Mouse (Mus musculus) left cerebral cortex, postnatal 36 days (tissue): ENCODE measurements around the gene Satb1. TPM values are rescaled to one million over a fixed set of nuclear protein-coding genes. Genes with fewer than 3 reads are reported as not detected.

ENCODE experiments used
- DNase-seq, 2 experiments: peaks; one replicate each; pipeline ENCODE4 v3.0.0; 2021 to 2022; ENCODE audit warnings: low spot score in 2 of 2, mixed read lengths in 1 of 2
- intact Hi-C: fragments of 180-260 bp; cut with DNase I; formaldehyde crosslinking; loops from one replicate; pipeline ENCODE4 v1.15.1; 2025
- total RNA-seq, 2 experiments: library from RNA; stranded (reverse); gene quantifications; 2 replicates each; pipeline ENCODE4 v1.2.3; 2021

The Satb1 gene
- total RNA-seq, 2 experiments from 2014 or later = 112 to 150 TPM

DNA sequence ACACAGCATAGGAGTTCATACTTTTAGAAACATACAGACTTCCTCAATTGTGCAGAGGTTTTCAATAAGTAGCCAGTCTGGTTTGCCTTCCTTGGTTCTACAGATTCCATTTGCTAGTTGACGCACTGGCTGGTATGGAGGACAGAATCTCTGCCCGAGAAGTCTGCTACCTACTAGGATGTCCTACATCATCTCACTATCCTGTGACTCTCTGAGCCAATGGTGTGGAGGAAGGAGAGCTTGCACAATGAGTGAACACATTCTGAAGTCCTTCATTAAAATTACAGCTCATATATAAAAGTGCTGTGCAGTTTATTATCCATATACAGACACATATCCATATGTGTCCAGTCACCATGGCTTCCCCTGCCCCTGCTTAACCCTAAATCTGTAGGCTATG, 45.1 kb downstream of the Satb1 start:
- intact Hi-C loops = no loop called here
- DNase-seq = no peak

DNA sequence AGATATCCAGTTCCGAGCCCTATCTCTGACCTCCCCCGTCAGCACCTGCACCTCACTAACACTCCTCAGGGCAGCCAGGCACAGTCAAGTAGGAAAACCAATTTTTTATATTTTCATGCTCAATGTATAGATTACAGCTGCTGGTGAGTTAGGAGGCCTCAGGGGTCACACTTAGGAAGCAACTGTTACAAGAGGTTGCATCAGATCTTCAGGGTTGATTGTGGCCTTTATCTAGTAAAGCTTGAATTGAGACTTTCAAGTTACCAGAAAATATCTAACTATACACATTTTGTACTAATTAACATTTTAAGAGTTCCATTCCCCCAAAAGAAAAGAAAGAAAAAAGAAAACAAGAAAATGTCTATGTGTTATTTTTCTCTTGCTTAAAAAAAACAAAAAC, 47.0 kb downstream of the Satb1 start:
- DNase-seq = no peak
- intact Hi-C loops = no loop called here

DNA sequence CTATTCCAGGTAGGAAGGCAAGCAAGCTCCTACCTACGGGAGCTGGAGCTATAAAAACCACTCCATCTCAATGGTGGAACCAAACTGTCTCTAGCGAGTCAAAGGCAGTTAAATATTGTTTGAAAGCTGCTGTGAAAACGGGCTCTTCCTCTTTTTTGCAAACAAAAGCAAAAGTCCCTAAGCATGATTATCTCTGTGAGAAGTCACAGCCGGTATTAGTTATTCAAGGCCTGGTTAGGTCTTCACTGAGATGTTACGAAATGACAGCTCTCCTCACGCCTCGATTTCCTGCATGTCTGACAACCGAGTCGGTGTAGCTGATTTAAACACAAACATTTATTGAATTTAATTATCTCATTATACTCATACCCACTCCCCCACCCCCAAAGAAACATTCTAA, 48.2 kb downstream of the Satb1 start:
- no peak for DNase-seq
- intact Hi-C loops = no loop called here

DNA sequence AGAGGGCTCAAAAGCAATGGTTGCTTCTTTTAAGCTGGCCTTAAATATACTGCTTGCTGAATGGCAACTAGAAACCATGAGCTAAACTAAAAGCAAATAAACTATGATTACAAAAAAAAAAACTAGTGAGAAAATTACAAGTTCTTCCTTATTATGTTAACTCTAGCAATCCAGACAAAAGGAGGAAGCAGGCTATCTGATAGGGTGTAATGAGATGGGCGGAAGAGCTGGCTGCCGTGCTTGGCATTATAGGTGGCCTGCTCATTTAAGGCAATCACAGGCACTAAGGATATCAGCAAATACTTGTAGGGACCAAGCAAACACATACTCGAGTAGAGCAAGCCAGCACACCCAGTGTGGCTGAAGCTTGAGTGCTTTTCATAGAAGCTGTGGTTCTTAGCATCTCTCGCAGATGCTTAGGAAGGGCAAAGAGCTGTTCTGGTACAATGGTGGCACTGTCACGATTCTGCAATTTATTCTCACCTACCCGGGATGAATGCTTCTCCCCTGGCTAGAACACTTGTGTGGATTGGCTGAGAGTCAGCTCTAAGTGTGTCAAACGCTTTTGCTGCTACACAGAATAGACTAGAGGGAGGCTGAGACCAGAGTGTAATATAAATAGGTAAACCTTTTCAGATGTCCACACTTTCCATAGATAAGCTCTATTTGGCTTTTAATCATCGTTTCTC, 49.4 kb downstream of the Satb1 start:
- peak in 1 of 2 experiments; percentile 41 for DNase-seq
- intact Hi-C loops = no loop called here

DNA sequence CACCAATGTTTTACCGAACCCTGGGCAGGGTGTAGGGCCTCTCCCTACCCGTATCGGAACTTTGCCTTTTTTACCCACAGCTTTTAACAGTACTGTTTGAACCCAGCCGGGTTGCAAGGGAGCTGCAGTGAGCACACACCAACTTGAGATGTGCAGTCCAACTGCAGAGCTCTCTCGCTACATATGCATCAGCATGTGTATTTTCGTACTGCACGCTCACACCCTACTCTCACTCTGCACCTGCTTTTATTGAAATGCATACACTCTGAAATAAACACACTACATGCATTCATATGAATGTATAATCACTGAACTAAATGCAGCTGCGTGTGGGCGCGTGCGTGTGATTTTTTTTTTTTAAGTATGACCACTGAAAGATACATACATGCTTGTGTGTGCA, 53.1 kb downstream of the Satb1 start:
- intact Hi-C loops = no loop called here
- DNase-seq = no peak

DNA sequence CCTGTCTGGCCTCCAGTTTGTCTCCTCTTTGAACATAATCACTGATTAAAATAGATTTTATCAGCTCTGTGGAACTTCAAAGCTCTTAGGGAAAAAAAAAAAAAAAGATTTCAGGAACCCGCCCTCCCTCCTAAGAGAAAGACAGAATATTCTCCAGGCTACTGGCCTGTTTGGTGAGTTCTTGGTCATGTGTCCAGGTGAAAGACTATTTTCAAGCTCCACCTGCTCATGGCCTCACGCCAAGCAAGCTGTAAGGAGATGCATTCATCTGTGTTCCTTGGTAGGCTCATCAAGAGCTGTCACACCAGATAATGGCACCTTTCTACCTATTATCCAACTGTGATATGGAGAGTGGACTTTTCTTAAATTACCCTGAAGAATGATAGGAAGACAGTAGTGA, 54.1 kb downstream of the Satb1 start:
- intact Hi-C loops = loop anchor here (5.0 to 10.0 kb wide), 2 partner anchors 604 to 792 kb away; partner anchors contain the start of gene Tbc1d5
- no peak for DNase-seq

DNA sequence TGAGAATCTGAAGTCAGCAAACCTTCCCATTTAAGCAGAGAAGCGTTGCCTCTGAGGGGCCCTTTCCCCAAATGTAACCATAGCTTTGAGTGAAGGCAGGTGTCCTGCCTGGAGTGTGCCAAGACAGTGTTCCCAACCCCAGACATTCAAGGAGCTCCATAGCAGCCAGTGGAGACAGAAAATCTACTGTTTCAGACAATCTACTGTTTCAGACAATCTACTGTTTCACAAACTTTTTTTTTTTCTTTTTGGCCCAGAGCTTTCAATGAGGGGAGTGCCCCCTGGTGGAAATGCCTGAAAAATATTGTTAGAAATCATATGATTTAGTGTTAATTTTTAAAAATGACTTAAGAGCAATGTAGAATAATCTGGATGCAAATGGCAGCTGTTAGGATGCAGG, 55.3 kb downstream of the Satb1 start:
- intact Hi-C loops = loop anchor here (5.0 to 10.0 kb wide), 2 partner anchors 603 to 791 kb away; partner anchors contain the start of gene Tbc1d5
- DNase-seq = no peak

DNA sequence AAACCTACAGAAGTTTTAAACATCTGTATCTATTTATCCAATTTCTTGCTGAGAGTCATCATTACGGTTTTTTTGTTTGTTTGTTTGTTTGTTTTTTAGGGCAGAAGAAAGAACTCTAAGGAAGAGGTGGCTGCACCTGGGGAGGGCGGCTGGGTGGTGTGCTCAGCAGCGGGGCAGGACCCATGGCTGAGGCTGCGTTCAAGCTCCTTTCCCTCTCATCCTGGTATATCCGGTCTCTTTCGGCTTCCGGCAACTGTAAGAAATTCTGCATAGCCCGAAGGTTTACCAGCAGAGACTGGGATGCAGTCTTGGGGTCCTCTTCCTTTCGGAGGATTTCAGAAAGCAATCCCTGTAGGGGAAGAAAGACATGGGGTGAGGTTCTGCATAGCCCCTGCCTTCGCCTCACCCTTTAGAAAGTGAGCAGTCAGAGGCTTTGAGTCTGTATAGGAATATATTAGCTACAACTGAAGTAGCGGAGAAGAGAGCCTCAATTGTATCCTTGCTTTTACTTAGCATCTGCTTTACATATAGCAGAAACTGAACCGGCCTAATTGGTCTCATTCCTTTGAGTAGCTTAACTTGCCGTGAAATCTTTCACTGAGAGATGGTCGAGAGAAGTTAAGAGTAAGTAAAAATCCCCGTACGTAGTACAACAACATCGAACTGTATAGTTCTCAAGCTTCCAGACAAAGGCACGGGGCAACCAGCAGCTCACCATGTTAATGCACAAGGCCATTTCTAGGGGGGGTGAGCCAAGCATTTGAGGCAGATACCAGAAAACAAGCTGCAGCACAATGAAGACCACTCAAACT, 57.8 kb downstream of the Satb1 start:
- no peak for DNase-seq
- intact Hi-C loops = loop anchor here (5.0 to 10.0 kb wide), 2 partner anchors 600 to 788 kb away; partner anchors contain the start of gene Tbc1d5

DNA sequence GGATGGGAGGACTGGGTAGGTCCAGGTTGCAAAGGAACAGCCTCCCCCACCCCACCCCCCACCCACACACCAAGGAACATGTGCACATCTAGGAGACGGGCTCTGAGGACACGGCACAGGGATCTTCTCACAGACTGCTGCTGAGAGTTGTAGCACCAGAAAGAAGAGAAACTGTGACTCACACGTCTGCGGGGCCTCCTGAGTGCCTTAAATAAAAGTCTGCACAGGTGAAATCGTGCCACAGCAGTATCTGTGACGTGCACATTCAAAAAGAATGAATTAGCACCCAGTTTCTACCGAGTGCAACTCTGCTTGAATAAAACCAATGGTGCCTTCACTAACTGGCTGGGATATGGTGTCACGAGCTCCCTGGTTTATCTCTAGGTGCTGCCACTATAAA, 69.5 kb downstream of the Satb1 start:
- peak in 1 of 2 experiments; percentile 40 for DNase-seq
- intact Hi-C loops = no loop called here

DNA sequence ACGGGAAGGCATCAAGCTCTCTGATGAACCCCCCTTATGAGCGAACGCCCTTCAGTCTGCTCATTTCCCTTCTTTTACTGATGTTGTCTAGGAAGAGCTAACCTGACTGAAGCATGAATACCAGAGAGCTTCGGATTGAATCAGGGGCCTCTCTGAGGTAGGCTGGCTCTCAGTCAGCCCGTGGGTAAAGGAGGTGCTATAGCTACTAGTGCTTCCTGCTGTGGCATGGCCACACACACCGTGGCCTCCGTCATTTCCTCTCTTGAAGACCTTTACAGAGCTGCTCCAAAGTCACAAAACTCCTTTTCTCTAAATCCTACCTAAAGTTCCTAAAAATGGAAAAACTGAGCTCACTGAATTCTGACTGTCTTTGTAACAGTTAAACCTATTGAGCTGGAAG, 70.6 kb downstream of the Satb1 start:
- intact Hi-C loops = no loop called here
- no peak for DNase-seq

DNA sequence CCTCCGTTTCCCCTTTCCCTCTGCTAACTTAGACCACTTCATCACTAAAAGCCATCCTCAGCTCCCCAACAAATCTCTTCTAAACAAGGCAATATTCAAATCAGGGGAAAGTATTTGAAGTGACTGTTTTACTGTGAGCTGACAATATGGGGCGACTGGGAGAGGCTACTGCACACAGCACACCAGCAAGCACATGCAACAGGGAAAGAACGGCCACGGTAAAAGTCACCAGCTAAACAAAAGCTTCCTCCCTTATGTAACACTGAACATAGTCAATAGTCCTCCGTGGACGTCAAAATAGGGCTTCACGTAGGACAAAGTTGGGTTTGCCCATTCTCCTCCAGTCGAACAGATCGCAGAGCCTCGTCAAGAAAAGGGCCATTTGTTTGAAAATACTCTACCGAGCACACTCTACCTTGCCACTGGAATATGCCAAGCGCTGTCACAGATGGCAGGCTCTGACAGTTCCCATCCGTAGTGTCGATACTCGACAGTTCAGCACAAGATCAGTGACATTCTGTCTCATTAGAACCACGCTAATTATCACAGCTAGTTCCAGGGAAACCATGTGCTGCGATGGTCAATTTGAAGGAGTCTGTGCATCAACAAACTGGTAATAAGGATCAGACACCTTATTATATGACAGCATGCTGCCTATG, 72.0 kb downstream of the Satb1 start:
- intact Hi-C loops = no loop called here
- no peak for DNase-seq

DNA sequence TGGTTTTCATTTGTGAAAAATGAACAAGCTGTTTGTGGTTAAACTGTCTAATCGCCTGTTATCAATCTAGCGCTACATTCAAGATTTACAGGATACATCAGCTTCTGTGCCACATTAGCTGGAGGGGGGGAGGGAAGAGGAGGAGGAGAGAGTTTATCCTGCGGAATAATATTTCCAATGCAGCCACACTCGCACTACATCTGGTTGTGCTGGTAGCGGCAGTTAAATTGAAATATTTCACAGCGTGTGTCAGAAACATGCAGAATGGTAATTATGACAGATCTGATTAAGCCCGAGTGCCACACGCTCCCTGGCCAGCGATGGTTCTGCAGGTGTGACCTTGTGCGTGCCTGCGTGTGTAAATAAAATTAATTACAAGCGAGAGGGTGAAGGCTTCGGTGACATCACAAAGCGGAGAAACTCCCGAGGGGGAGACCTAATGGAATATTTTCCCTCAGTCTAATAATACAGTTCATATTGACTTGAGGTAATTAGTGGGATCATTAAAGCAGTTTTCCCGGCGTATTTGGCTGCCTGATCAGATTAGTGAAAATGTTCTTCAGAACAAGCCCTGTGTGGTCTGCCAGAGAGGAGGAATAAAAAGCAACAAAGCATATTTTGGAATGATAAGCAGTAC, 72.7 kb downstream of the Satb1 start:
- intact Hi-C loops = no loop called here
- no peak for DNase-seq

DNA sequence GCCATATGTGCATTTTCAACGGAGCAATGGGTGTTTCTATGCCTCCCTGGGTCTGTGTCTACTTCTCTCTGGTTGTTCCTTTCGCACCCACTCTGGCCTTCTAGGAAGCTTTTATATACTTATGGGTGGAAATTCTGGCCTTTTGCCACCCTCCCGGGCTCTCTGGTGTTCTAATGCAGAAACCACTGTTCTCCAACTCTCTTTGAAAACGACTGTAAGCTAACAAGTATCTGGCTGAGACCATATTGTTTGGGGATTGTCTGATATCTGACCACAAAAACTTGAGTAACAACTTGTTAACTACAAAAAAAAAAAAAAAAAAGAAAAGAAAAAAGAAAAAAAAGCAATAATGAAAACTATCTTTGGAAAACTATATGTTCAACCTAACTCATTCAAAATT, 73.6 kb downstream of the Satb1 start:
- intact Hi-C loops = no loop called here
- DNase-seq = no peak

DNA sequence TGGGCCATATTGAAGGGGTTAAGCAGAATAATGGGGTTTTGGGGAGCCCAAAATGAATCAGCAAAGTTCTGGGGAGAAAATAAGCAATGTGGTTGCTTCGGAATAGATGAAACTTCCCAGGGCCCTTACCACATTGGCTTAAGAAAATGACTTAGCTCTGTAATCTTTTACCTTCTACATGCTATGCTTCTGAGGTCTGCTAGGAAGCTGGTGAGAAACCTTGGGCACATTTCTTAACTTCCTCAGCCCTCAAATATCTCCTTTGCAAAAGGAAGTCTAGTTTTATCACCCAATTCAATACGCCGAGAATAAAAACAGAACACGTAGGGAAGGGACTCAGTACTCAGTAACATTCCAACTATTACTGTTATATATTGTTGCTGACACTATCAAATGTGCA, 80.9 kb downstream of the Satb1 start:
- intact Hi-C loops = no loop called here
- no peak for DNase-seq

DNA sequence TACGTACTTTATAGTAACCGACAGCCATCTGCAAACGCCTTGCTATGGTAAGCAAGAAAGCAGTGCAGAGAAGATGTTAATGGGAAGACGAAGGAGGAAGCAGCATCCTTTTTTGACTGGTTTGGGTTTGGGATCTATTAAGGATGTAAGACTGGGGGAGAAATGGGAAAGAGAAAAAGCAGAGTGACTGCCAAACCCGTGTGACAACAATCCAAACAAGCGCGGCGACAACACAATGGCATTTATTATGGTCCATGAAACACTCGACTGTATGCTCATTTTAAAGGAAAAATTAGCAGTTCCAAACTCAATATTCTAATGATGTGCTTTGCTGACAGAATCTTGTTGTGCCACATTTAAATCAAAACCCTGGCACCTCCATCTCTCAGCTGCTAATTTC, 85.9 kb downstream of the Satb1 start:
- DNase-seq = no peak
- intact Hi-C loops = no loop called here

DNA sequence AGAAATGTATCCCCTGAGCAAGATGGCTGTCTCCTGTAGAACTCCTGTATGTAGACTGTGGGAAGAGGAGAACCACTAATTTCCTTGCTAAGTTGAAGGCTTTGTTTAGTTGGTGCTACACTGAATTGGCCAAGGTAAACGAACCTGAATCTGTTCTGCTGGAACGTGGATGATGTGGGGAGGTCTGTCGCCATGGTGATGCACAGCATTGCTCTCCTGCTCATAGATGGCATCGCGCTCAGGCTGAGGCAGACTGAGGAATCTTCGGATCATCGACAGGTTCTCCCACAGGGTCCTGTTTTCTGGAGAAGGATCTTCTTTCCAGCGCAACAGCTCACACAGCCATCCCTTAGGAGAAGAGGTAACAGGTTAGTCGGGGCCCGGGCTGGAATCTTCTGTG, 90.6 kb downstream of the Satb1 start:
- intact Hi-C loops = no loop called here
- DNase-seq = peak in 1 of 2 experiments; percentile 24

DNA sequence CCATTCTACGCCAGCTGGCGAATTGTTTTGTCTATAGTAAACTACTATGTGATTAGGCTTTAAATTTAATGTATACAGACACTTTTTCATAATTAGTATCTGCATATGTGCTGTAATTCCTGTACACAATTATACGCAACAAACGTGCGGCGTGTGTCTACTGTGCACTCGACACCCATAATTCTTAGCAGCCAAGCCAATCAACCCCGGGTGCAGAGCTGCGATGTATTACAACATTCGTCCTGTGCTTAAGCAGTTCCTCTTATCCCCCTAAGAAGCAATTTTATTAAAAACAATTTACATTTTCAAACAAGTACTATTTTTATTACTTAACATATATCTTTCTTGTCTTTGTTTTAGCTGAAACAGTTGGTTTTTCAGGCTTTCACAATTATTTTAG, 92.0 kb downstream of the Satb1 start:
- no peak for DNase-seq
- intact Hi-C loops = no loop called here

DNA sequence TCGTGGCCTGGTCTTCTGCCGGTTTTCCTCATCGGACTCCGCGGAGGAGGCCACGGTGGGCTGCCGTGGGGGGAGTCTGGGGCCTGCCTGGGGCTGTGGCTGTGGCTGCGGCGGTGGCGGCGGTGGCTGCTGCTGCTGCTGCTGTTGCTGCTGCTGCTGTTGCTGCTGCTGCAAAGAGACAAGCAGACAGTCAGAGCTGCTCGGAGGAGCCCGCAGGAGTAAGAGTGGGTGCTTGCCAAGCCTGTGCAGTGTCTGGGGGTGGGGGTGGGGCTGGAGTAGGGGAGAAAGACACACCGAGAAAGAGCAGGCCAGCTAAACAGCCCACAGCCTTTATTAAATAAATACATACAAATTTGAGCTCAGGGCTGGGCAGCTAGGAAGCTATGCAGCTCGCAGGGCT, 92.8 kb downstream of the Satb1 start:
- peak in 1 of 2 experiments; percentile 51 for DNase-seq
- intact Hi-C loops = no loop called here

DNA sequence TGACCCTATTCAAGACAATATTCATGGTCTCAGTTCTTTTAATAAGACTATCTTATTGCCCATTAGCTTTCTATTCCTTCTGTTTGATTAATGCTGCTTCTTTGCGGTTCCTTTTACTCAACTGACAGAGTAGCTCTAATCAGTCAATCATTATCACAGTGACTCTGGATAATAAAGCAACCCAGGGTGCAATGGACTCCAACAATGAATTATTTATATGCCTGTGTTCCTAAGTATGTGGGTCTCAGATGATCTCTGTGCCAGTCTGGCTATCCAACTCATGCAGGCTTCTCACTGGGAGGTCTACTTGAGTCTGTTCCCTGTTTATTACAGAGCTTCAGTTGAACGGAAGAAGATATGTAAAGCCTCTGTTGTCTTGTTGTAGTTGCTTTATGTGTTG, 108.6 kb downstream of the Satb1 start:
- intact Hi-C loops = no loop called here
- no peak for DNase-seq

DNA sequence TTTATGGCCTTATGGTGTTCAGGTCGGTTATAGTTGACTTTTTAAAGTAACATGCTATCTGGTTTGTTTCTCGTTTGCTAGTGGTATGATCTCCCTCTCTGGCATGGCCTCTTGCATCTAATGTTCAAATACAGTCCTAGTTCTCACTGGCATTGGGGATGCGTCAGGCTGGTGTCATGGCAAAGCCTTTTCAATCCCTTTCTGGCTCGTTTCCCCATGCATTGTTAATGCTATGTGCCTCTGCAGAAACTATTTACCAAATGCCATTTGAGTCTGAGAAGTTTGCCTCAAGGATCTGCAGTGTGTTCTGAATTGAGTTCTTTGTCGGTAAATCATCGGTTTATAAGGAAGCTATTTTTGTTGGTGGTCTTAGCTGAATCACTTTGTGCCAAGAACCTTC, 137.4 kb downstream of the Satb1 start:
- DNase-seq = no peak
- intact Hi-C loops = no loop called here
